Mouse (Mus musculus) embryonic fibroblast, embryonic 13.5 days (primary cell): ENCODE data around the gene Fancd2.

Experiments
- CTCF ChIP-seq: IDR thresholded peaks from 2 replicates; pipeline ENCODE4 v1.5.1; 2011; ENCODE audit warnings: mild to moderate bottlenecking, control low read depth, low read length, moderate library complexity, borderline replicate concordance; ENCODE audit not compliant: insufficient read depth
- POLR2A ChIP-seq: IDR thresholded peaks from 2 replicates; pipeline ENCODE4 v1.6.1; 2011; ENCODE audit warnings: low read depth, mild to moderate bottlenecking, control low read depth, low read length, moderate library complexity

- no peak for TF ChIP-seq CTCF
- TF ChIP-seq POLR2A, result no peak
Observed at GRCm38 (mm10) chr6:113608871-113609270, 77.4 kb downstream of the Fancd2 start.
